Mouse (Mus musculus): ENCODE measurements around the gene Eml2. TPM values are rescaled to one million over a fixed set of nuclear protein-coding genes. Genes with fewer than 3 reads are reported as not detected.

Eml2 gene
- polyA plus RNA-seq, 1 experiment from 2014 or later = 4.0 TPM

- Histone ChIP-seq H3K4me2 (ENCODE audit: low read depth, low read length) (peak overlapping the region; percentile 6; the same call in 1 of the 2 replicates), H3K36me3 (ENCODE audit: control insufficient read depth, insufficient read depth) (no peaks in the 10 kb centered on the region), H3K27me3 (ENCODE audit: control insufficient read depth, insufficient read depth, low read depth, low read length) (peaks cover 58% of the 10 kb centered on the region), H3K4me1 (ENCODE audit: control insufficient read depth, low read depth, low read length) (peaks cover 30% of the 10 kb centered on the region), H3K4me3 (ENCODE audit: low read depth, low read length) (no peak overlapping the region), H3K9me3 (replicated peaks; ENCODE audit: control insufficient read depth, low read length) (peaks cover 2% of the 10 kb centered on the region; the same call in 1 of the 2 replicates), H3K27ac (ENCODE audit: low read length) (no peak overlapping the region), H3K9ac (ENCODE audit: low read depth, low read length) (no peak overlapping the region)
- under 1% methylated on average over 32 of the region's 32 CpGs for WGBS (ENCODE audit: insufficient replicate concordance)
- no peak; the same call in 1 of the 2 replicates for ATAC-seq (ENCODE audit: low read depth)
These were observed 3.0 kb downstream of the Eml2 start for GRCm38 (mm10) chr7:19179173-19179572.

- Histone ChIP-seq H3K27me3 (ENCODE audit: control insufficient read depth, insufficient read depth, low read depth, low read length) (peaks cover 55% of the 10 kb centered on the region), H3K4me1 (ENCODE audit: control insufficient read depth, low read depth, low read length) (peaks cover 30% of the 10 kb centered on the region), H3K9me3 (replicated peaks; ENCODE audit: control insufficient read depth, low read length) (peaks cover 2% of the 10 kb centered on the region; the same call in 1 of the 2 replicates), H3K36me3 (ENCODE audit: control insufficient read depth, insufficient read depth) (no peaks in the 10 kb centered on the region), H3K4me2 (ENCODE audit: low read depth, low read length) (peak overlapping the region; percentile 6; the same call in 1 of the 2 replicates), H3K9ac (ENCODE audit: low read depth, low read length) (no peak overlapping the region), H3K27ac (ENCODE audit: low read length) (no peak overlapping the region), H3K4me3 (ENCODE audit: low read depth, low read length) (no peak overlapping the region)
- WGBS (ENCODE audit: insufficient replicate concordance) = 32% methylated on average over 6 of the region's 6 CpGs
- no peak for ATAC-seq (ENCODE audit: low read depth)
These were observed 3.7 kb downstream of the Eml2 start for GRCm38 (mm10) chr7:19179936-19180335.

- H3K36me3 ChIP-seq (ENCODE audit: control insufficient read depth, insufficient read depth) = no peaks in the 10 kb centered on the region
- peaks cover 47% of the 10 kb centered on the region for H3K27me3 ChIP-seq (ENCODE audit: control insufficient read depth, insufficient read depth, low read depth, low read length)
- under 1% methylated on average over 26 of the region's 27 CpGs for WGBS (ENCODE audit: insufficient replicate concordance)
- peak overlapping the region; percentile 66 for H3K9ac ChIP-seq (ENCODE audit: low read depth, low read length)
- H3K4me1 ChIP-seq (ENCODE audit: control insufficient read depth, low read depth, low read length) = peaks cover 30% of the 10 kb centered on the region
- peak overlapping the region; percentile 67 for H3K4me3 ChIP-seq (ENCODE audit: low read depth, low read length)
- ATAC-seq (ENCODE audit: low read depth) = peak; percentile 61
- H3K9me3 ChIP-seq (replicated peaks; ENCODE audit: control insufficient read depth, low read length) = peaks cover 2% of the 10 kb centered on the region; the same call in 1 of the 2 replicates
- no peak overlapping the region for H3K27ac ChIP-seq (ENCODE audit: low read length)
- peak overlapping the region; percentile 75 for H3K4me2 ChIP-seq (ENCODE audit: low read depth, low read length)
These were observed 4.7 kb downstream of the Eml2 start for GRCm38 (mm10) chr7:19180862-19181429.

DNA sequence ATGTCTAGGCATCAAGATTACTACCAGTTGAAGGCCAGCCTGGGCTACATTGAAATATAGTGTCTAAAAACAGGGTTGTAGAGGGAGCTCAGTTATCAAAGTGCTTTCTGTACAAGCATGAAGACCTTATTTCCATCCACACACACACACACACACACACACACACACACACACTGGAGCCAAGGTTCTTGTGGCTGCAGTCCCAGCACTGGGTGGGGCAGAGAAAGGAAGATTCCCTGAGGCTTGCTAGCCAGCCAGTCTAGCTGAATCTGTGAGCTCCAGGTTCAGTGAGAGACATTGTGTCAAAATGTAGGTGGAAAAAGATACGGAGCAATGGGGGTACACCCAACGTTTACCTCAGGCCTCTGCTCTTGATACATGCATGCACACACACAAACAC, 8.0 kb downstream of the Eml2 start:
- H3K9me3 ChIP-seq (replicated peaks; ENCODE audit: control insufficient read depth, low read length) = no peaks in the 10 kb centered on the region
- H3K27ac ChIP-seq (ENCODE audit: low read length) = no peak overlapping the region
- 65% methylated on average over 2 of the region's 2 CpGs for WGBS (ENCODE audit: insufficient replicate concordance)
- peaks cover 14% of the 10 kb centered on the region for H3K27me3 ChIP-seq (ENCODE audit: control insufficient read depth, insufficient read depth, low read depth, low read length)
- no peaks in the 10 kb centered on the region for H3K36me3 ChIP-seq (ENCODE audit: control insufficient read depth, insufficient read depth)
- H3K4me1 ChIP-seq (ENCODE audit: control insufficient read depth, low read depth, low read length) = peaks cover 24% of the 10 kb centered on the region
- H3K4me2 ChIP-seq (ENCODE audit: low read depth, low read length) = no peak overlapping the region
- H3K9ac ChIP-seq (ENCODE audit: low read depth, low read length) = no peak overlapping the region
- no peak for ATAC-seq (ENCODE audit: low read depth)
- no peak overlapping the region for H3K4me3 ChIP-seq (ENCODE audit: low read depth, low read length)

DNA sequence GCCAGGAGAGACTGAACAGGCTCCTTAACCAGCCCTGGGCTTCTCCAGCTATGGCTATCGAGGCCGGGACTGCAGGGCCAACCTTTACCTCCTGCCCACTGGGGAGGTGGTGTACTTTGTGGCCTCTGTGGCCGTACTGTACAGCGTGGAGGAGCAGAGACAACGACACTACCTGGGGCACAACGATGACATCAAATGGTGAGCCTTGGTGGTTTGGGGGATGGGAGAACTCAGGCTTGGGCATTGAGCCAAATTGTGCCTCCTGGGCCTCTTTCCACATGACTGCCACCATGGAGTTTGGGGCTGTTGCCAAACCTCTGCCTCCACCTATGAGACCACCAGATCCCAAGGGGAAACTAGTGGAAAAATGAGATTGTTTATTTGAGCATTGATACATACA, 8.5 kb downstream of the Eml2 start:
- WGBS (ENCODE audit: insufficient replicate concordance) = 80% methylated on average over 6 of the region's 6 CpGs
- Histone ChIP-seq H3K4me2 (ENCODE audit: low read depth, low read length) (no peak overlapping the region), H3K9me3 (replicated peaks; ENCODE audit: control insufficient read depth, low read length) (no peaks in the 10 kb centered on the region), H3K4me1 (ENCODE audit: control insufficient read depth, low read depth, low read length) (peaks cover 19% of the 10 kb centered on the region), H3K9ac (ENCODE audit: low read depth, low read length) (no peak overlapping the region), H3K4me3 (ENCODE audit: low read depth, low read length) (no peak overlapping the region), H3K36me3 (ENCODE audit: control insufficient read depth, insufficient read depth) (no peaks in the 10 kb centered on the region), H3K27me3 (ENCODE audit: control insufficient read depth, insufficient read depth, low read depth, low read length) (peaks cover 9% of the 10 kb centered on the region), H3K27ac (ENCODE audit: low read length) (no peak overlapping the region)
- no peak for ATAC-seq (ENCODE audit: low read depth)

- H3K27ac ChIP-seq (ENCODE audit: low read length) = no peak overlapping the region
- no peaks in the 10 kb centered on the region for H3K27me3 ChIP-seq (ENCODE audit: control insufficient read depth, insufficient read depth, low read depth, low read length)
- peaks cover 7% of the 10 kb centered on the region for H3K36me3 ChIP-seq (ENCODE audit: control insufficient read depth, insufficient read depth)
- 84% methylated on average over 4 of the region's 4 CpGs for WGBS (ENCODE audit: insufficient replicate concordance)
- H3K4me2 ChIP-seq (ENCODE audit: low read depth, low read length) = no peak overlapping the region
- ATAC-seq (ENCODE audit: low read depth) = no peak
- H3K4me3 ChIP-seq (ENCODE audit: low read depth, low read length) = no peak overlapping the region
- no peak overlapping the region for H3K9ac ChIP-seq (ENCODE audit: low read depth, low read length)
- H3K4me1 ChIP-seq (ENCODE audit: control insufficient read depth, low read depth, low read length) = no peaks in the 10 kb centered on the region
- 0 out of 2 replicates have a peak, but pooled peaks cover 2% of the 10 kb centered on the region for H3K9me3 ChIP-seq (replicated peaks; ENCODE audit: control insufficient read depth, low read length)
These were observed 18.5 kb downstream of the Eml2 start for GRCm38 (mm10) chr7:19194676-19195075.

GRCm38 (mm10) chr7:19196676-19197075, 20.5 kb downstream of the Eml2 start:
- Histone ChIP-seq H3K4me2 (ENCODE audit: low read depth, low read length) (no peak overlapping the region), H3K9me3 (replicated peaks; ENCODE audit: control insufficient read depth, low read length) (0 out of 2 replicates have a peak, but pooled peaks cover 2% of the 10 kb centered on the region), H3K4me1 (ENCODE audit: control insufficient read depth, low read depth, low read length) (no peaks in the 10 kb centered on the region), H3K27me3 (ENCODE audit: control insufficient read depth, insufficient read depth, low read depth, low read length) (no peaks in the 10 kb centered on the region), H3K36me3 (ENCODE audit: control insufficient read depth, insufficient read depth) (peaks cover 7% of the 10 kb centered on the region), H3K27ac (ENCODE audit: low read length) (no peak overlapping the region), H3K4me3 (ENCODE audit: low read depth, low read length) (no peak overlapping the region), H3K9ac (ENCODE audit: low read depth, low read length) (no peak overlapping the region)
- ATAC-seq (ENCODE audit: low read depth) = no peak
- 49% methylated on average over 6 of the region's 6 CpGs for WGBS (ENCODE audit: insufficient replicate concordance)

- peaks cover 4% of the 10 kb centered on the region for H3K36me3 ChIP-seq (ENCODE audit: control insufficient read depth, insufficient read depth)
- peaks cover 5% of the 10 kb centered on the region for H3K4me1 ChIP-seq (ENCODE audit: control insufficient read depth, low read depth, low read length)
- WGBS (ENCODE audit: insufficient replicate concordance) = 21% methylated on average over 2 of the region's 2 CpGs
- no peaks in the 10 kb centered on the region for H3K27me3 ChIP-seq (ENCODE audit: control insufficient read depth, insufficient read depth, low read depth, low read length)
- H3K27ac ChIP-seq (ENCODE audit: low read length) = no peak overlapping the region
- H3K4me3 ChIP-seq (ENCODE audit: low read depth, low read length) = no peak overlapping the region
- H3K4me2 ChIP-seq (ENCODE audit: low read depth, low read length) = no peak overlapping the region
- no peak for ATAC-seq (ENCODE audit: low read depth)
- H3K9me3 ChIP-seq (replicated peaks; ENCODE audit: control insufficient read depth, low read length) = 0 out of 2 replicates have a peak, but pooled peaks cover 2% of the 10 kb centered on the region
- no peak overlapping the region for H3K9ac ChIP-seq (ENCODE audit: low read depth, low read length)
These were observed 21.8 kb downstream of the Eml2 start for GRCm38 (mm10) chr7:19197985-19198384.

- WGBS (ENCODE audit: insufficient replicate concordance) = 74% methylated on average over 15 of the region's 15 CpGs
- Histone ChIP-seq H3K9ac (ENCODE audit: low read depth, low read length) (no peak overlapping the region), H3K27me3 (ENCODE audit: control insufficient read depth, insufficient read depth, low read depth, low read length) (no peaks in the 10 kb centered on the region), H3K9me3 (replicated peaks; ENCODE audit: control insufficient read depth, low read length) (no peaks in the 10 kb centered on the region), H3K4me2 (ENCODE audit: low read depth, low read length) (no peak overlapping the region), H3K4me3 (ENCODE audit: low read depth, low read length) (no peak overlapping the region), H3K4me1 (ENCODE audit: control insufficient read depth, low read depth, low read length) (peaks cover 5% of the 10 kb centered on the region), H3K27ac (ENCODE audit: low read length) (no peak overlapping the region), H3K36me3 (ENCODE audit: control insufficient read depth, insufficient read depth) (no peaks in the 10 kb centered on the region)
- ATAC-seq (ENCODE audit: low read depth) = no peak
These were observed 25.4 kb downstream of the Eml2 start for GRCm38 (mm10) chr7:19201660-19202059.
